Mouse (Mus musculus) kidney, adult 2 months (tissue): ENCODE results near the gene Snrpg. TPM values are rescaled to one million over a fixed set of nuclear protein-coding genes. Genes with fewer than 3 reads are reported as not detected.
"Not testable (repeated sequence)": the region's sequence is repeated elsewhere in the genome, so short reads cannot be mapped to it uniquely, and the experiment has no call there.

Source experiments
- DNase-seq: peaks from one replicate; pipeline ENCODE4 v3.0.0; 2021
- H3K27ac ChIP-seq: fragments of 200-500 bp; 2 replicates; pipeline ENCODE4 v1.5.1; 2012; ENCODE audit warnings: low read depth, low read length, control low read depth, inconsistent platforms; ENCODE audit not compliant: insufficient read depth
- H3K27me3 ChIP-seq: fragments of 200-500 bp; replicated peaks from 2 replicates; pipeline ENCODE4 v1.6.1; 2012; ENCODE audit warnings: mild to moderate bottlenecking, moderate library complexity, low read length, inconsistent platforms; ENCODE audit not compliant: control insufficient read depth, insufficient read depth
- H3K36me3 ChIP-seq: fragments of 200-500 bp; 2 replicates; pipeline ENCODE4 v1.6.1; 2012; ENCODE audit warnings: mild to moderate bottlenecking, moderate library complexity, low read length, inconsistent platforms; ENCODE audit not compliant: control insufficient read depth, insufficient read depth
- H3K4me1 ChIP-seq: fragments of 200-500 bp; 2 replicates; pipeline ENCODE4 v1.6.1; 2011; ENCODE audit warnings: low read length; ENCODE audit not compliant: control insufficient read depth, insufficient read depth
- H3K4me3 ChIP-seq: fragments of 200-500 bp; 2 replicates; pipeline ENCODE4 v1.5.1; 2011; ENCODE audit warnings: mild to moderate bottlenecking, low read depth, low read length, control low read depth; ENCODE audit not compliant: insufficient read depth
- CTCF ChIP-seq: fragments of 200-500 bp; conservative IDR thresholded peaks from 2 replicates; pipeline ENCODE4 v1.5.1; 2011; ENCODE audit warnings: low read depth, mild to moderate bottlenecking, control low read depth, low read length, moderate library complexity, mixed read lengths; ENCODE audit not compliant: insufficient read depth, insufficient read length
- POLR2A ChIP-seq: fragments of 200-500 bp; IDR thresholded peaks from one replicate; pipeline ENCODE4 v1.6.1; 2011; ENCODE audit warnings: low read depth, low read length, control low read depth
- WGBS: fragments of 180-500 bp; shearing (Covaris S2); methylation state at CpG from one replicate; pipeline ENCODE4 v1.1.7; 2018; 5-methylcytosine and 5-hydroxymethylcytosine counted together
- polyA plus RNA-seq: library from polyadenylated mRNA; depleted of rRNA; stranded (reverse); fragments of >200 nt; gene quantifications from 2 replicates; pipeline ENCODE4 v1.2.3, GENCODE M21; 2012

The Snrpg gene
- polyA plus RNA-seq, 1 experiment: 82.5 TPM

DNA sequence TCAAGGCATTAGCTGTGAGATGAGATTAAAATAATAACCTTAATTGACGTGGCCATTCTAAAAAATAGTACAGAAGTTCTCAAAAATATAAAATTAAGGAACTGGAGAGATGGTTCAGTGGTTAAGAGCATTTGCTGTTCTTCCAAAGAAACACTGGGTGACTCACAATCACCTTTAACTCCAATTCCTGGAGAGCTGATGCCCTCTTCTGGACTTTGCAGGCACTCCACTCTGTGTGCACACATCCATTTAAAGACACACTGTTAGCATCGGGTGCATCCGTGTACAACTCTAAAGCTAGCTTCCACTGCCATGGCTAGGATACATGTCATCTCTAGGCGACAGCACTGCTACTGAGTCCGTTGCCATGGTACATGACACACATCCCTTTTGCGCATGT is 41.2 kb upstream of the Snrpg start:
- Histone ChIP-seq H3K36me3 (no peaks in the 10 kb centered on the region), H3K4me3 (no peak overlapping the region), H3K4me1 (no peaks in the 10 kb centered on the region), H3K27me3 (no peaks in the 10 kb centered on the region; the same call in 1 of the 2 replicates), H3K27ac (no peak overlapping the region)
- WGBS: 95% methylated on average over 6 of the region's 6 CpGs
- DNase-seq: no peak
- TF ChIP-seq CTCF: 0 out of 2 replicates have a peak, but pooled peaks have one; percentile 6
- TF ChIP-seq POLR2A: no peak

DNA sequence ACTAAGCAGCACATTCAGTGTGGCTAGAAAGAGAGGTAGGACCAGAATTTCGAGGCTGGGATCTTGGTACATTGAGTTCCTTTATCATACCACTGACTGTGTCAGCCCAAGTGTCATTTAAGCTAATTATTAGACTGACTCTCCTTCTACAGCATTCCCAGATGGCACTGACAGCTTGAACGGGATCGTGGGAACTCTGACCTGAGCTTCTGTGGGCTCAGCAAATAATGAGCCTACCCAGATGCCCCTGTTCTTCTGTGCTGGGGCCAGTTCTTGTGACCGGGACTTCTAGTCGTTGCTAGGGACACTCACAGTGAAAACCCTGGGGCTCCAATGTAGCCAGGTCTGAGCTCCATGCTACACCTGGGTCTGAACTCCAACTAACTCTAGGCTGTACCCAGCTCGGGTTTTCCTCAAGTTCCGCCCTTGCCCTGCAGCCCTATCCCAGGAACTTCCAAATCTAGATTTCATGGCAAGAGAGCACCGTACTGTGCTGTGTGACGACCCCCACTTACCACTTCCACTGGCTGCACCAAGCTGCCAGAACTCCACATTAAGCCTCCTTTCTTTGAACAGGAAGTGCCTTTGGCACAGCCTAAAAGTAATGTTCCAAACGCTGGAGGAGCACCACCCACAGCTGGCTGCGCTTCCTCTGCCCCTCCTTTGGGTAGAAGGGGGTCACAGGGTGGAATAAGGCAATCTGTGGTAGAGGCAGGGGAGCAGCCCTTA is 35.8 kb upstream of the Snrpg start:
- TF ChIP-seq POLR2A (no peak), CTCF (no peak)
- Histone ChIP-seq H3K27ac (no peak overlapping the region), H3K4me3 (no peak overlapping the region), H3K27me3 (no peaks in the 10 kb centered on the region), H3K36me3 (no peaks in the 10 kb centered on the region), H3K4me1 (no peaks in the 10 kb centered on the region)
- WGBS: 36% methylated on average over 11 of the region's 11 CpGs
- peak; percentile 48 for DNase-seq

DNA sequence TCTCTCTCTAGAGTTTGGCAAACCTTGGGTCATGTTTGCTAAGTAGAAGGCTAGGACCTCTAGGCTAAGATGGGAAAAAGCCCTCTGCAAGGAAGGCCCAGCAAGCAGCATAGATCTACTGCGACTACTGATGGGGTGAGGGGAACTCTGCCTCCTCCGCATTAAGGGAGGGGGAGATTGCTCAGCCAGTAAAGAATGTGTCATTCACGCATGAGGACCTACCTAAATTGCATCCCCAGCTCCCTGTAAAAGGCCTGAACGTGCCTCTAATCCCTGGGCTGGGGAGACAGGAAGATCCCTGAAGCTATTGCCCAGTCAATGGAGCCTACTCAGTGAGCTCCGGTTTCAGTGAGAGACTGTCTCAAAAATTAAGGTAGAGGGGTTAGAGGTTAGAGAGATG is 35.2 kb upstream of the Snrpg start:
- no peak for TF ChIP-seq CTCF
- TF ChIP-seq POLR2A: no peak
- H3K36me3 ChIP-seq: no peaks in the 10 kb centered on the region
- no peaks in the 10 kb centered on the region for H3K4me1 ChIP-seq
- DNase-seq: no peak
- H3K27me3 ChIP-seq: no peaks in the 10 kb centered on the region
- H3K27ac ChIP-seq: no peak overlapping the region
- WGBS: 49% methylated on average over 5 of the region's 5 CpGs
- H3K4me3 ChIP-seq: no peak overlapping the region

DNA sequence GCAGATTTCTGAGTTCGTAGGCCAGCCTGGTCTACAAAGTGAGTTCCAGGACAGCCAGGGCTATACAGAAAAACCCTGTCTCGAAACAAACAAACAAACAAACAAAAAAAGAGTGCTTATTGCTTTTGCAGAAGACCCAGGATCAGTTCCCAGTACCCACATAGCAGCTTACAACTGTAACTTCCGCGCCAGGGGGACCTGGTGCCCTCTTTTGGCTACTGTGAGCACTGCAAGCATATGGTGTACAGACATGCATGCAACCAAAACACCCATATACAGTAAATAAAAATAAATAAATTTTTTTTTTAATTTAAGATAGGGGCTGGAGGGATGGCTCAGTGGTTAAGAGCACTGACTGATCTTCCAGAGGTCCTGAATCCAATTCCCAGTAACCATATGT is 34.8 kb upstream of the Snrpg start:
- H3K27ac ChIP-seq, DNase-seq, H3K4me3 ChIP-seq, H3K27me3 ChIP-seq, H3K36me3 ChIP-seq, H3K4me1 ChIP-seq: not testable (repeated sequence)
- WGBS: 95% methylated on average over 4 of the region's 4 CpGs

DNA sequence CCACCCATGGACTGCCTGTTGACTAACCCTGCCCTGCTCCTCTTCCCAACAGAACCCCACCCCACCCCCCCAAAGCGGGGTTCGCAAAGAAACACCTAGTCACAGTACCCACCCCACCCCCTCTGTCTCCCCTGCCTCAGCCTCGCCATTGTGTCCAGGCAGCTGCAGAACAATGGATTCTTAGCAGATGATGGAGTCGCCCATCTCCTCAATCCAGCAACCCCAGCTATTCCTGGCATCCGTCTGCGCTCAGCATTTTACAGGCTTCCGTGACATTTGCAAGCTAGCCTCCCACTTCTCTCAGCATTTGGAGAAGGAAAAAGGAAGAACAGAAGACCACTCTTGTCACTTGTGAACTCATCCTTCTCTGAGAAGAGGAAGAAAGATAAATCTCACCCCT is 27.4 kb upstream of the Snrpg start:
- no peak overlapping the region for H3K4me3 ChIP-seq
- H3K27ac ChIP-seq: no peak overlapping the region
- H3K4me1 ChIP-seq: no peaks in the 10 kb centered on the region
- WGBS: 18% methylated on average over 7 of the region's 7 CpGs
- no peak for DNase-seq
- TF ChIP-seq POLR2A: no peak
- TF ChIP-seq CTCF: no peak
- H3K27me3 ChIP-seq: no peaks in the 10 kb centered on the region
- H3K36me3 ChIP-seq: no peaks in the 10 kb centered on the region

DNA sequence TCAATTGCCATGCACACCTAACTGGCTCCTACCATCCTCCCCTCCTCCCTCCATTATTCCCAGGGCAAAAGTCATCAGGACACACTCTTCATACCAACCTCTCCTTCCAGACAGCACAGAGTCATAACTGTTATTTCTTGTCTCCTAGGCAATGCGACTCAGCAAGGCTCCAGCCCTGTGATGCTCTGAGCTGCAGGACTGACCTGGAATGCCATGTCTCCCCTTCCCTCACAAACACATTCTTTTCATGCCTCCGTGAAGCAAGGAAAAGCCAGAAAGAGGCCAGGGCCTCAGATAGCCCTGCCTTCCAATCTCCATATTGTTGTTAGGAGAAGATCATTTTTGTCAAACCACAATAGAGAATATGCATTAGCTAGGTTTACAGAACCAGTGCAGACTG is 25.0 kb upstream of the Snrpg start:
- no peak overlapping the region for H3K27ac ChIP-seq
- 56% methylated on average over 2 of the region's 2 CpGs for WGBS
- no peaks in the 10 kb centered on the region for H3K4me1 ChIP-seq
- TF ChIP-seq CTCF: no peak
- no peak for DNase-seq
- no peak overlapping the region for H3K4me3 ChIP-seq
- H3K27me3 ChIP-seq: no peaks in the 10 kb centered on the region
- H3K36me3 ChIP-seq: no peaks in the 10 kb centered on the region

DNA sequence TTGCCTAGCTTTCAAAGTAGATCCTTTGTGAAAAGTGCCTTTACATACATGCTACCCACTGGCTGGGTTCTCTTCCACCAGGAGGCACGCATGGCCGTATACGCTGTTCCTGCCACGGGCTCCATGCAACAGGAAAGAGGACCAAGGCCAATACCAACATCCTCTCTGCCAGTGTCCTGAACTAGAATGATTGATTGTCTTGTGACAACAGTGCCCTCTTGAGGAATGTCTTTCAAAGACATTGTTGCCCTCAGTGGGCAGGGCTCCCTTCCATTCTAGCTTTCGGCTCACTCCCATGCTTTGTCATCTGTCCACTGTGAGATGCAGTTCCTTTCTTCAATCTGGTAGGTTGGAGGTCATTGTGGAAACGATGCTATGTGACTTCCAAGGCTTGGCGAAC is 21.8 kb upstream of the Snrpg start:
- H3K27me3 ChIP-seq: no peaks in the 10 kb centered on the region
- no peak overlapping the region for H3K4me3 ChIP-seq
- WGBS: 37% methylated on average over 7 of the region's 7 CpGs
- DNase-seq: peak; percentile 28
- no peak overlapping the region for H3K27ac ChIP-seq
- TF ChIP-seq POLR2A (no peak), CTCF (peak; percentile 60)
- H3K36me3 ChIP-seq: no peaks in the 10 kb centered on the region
- H3K4me1 ChIP-seq: no peaks in the 10 kb centered on the region
